Mouse (Mus musculus): Measurements from ENCODE around the gene Gipc3. TPM values are rescaled to one million over a fixed set of nuclear protein-coding genes. Genes with fewer than 3 reads are reported as not detected.
A peak's percentile ranks its signal among the peaks of the same experiment; 100 is the strongest.

Gene Gipc3
- polyA plus RNA-seq, 1 experiment from 2014 or later, result 0.04 TPM

DNA sequence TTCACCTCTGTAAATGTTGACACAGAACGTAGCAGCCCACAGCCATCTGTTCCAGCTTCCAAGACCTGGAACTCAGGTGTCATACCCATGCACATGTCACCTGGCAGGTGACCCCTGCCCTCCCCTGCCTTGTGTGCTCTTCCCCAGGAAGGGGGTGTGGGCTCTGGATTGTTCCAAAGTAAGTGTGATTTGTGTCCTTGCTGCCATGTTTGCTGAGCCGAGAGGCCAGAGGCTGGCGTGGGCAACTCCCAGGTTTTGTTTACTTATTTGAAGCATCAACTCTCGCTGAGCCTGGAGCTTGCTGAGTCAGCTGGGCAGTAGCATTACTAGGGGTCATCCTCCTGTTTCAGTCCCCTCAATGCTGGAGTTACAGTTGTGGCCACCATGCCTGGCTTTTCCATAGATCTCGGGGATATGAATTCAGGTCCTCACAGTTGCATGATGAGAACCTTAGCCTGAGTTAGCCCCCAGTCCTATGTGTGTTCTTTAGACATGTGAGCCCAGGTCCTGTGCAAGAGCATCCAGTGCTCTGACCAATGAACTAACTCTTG is 45.5 kb upstream of the Gipc3 start, which contains the start of gene Gm48552:
Gm48552 (plus strand) TSS at position 501 of the 551 bp plus-strand sequence.
- Histone ChIP-seq H3K27ac (ENCODE audit: low read depth, low read length) (no peak within 1 kb of the TSS), H3K4me3 (ENCODE audit: low read depth, low read length) (no peak within 1 kb of the TSS), H3K27me3 (replicated peaks; ENCODE audit: control insufficient read depth, insufficient read depth, low read length) (no peaks in the 10 kb centered on the region), H3K9me3 (ENCODE audit: control insufficient read depth) (no peaks in the 10 kb centered on the region), H3K36me3 (ENCODE audit: control insufficient read depth, insufficient read depth) (peaks cover 34% of the 10 kb centered on the region), H3K4me1 (replicated peaks; ENCODE audit: control insufficient read depth, insufficient read depth, low read length) (peaks cover 3% of the 10 kb centered on the region; the same call in 1 of the 2 replicates), H3K4me2 (replicated peaks; ENCODE audit: low read depth) (no peak within 1 kb of the TSS), H3K9ac (ENCODE audit: low read depth, low read length) (no peak within 1 kb of the TSS; the same call in 1 of the 2 replicates)
- no peak for ATAC-seq
- TF ChIP-seq CTCF (IDR thresholded peaks at IDR 0.05; ENCODE audit: low read depth), result no peak
- WGBS, result 47% methylated on average over 5 of the region's 5 CpGs

DNA sequence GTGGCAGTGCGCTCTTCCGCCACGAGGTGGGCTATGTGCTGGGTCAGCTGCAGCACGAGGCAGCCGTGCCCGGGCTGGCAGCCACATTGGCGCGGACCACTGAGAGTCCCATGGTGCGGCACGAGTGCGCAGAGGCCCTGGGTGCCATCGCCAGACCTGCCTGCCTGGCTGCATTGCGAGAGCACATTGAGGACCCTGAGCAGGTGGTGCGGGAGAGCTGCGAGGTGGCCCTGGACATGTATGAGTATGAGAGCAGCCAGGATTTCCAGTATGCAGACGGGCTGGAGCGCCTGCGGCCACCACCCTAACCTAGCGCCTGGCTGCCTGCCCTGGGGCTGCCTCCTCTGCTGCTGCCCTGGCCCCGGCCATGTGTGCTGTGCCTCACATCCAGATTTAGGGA is 44.6 kb upstream of the Gipc3 start:
- Histone ChIP-seq H3K36me3 (ENCODE audit: control insufficient read depth, insufficient read depth) (peaks cover 34% of the 10 kb centered on the region), H3K27me3 (replicated peaks; ENCODE audit: control insufficient read depth, insufficient read depth, low read length) (no peaks in the 10 kb centered on the region), H3K9me3 (ENCODE audit: control insufficient read depth) (no peaks in the 10 kb centered on the region), H3K4me2 (replicated peaks; ENCODE audit: low read depth) (no peak overlapping the region), H3K4me1 (replicated peaks; ENCODE audit: control insufficient read depth, insufficient read depth, low read length) (peaks cover 3% of the 10 kb centered on the region; the same call in 1 of the 2 replicates), H3K4me3 (ENCODE audit: low read depth, low read length) (no peak overlapping the region), H3K9ac (ENCODE audit: low read depth, low read length) (no peak overlapping the region), H3K27ac (ENCODE audit: low read depth, low read length) (0 out of 2 replicates have a peak overlapping the region, but pooled peaks have one; percentile 4)
- WGBS, result 93% methylated on average over 20 of the region's 20 CpGs
- TF ChIP-seq CTCF (IDR thresholded peaks at IDR 0.05; ENCODE audit: low read depth), result no peak
- no peak for ATAC-seq

DNA sequence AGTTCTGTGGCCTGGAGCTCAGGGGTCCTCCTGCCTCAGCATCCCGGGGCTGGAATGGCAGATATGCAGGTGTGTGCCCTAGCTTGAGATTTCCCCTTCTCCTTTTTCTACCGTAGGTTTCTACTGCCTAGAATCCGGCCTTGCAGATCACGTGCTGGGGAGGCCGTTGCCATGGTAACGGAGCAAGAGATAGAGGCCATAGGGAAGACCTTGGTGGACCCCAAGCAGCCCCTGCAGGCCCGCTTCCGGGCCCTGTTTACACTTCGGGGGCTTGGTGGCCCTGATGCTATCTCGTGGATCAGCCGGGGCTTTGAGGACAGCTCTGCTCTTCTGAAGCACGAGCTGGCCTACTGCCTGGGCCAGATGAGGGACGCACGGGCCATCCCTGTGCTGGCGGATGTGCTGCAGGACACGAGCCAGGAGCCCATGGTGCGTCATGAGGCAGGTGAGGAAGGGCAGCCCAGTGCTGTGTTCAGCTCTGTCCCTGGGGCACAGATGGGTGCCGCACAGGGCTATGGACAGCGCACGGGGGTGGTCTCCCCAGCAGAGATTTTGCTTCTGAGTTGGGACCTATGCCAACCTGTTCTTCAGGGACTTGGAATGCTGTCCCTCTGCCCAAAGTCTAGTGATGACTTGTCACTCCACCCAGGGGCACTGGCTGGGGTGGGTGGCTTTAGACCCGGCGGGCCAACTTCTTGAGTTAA is 42.7 kb upstream of the Gipc3 start:
- peak overlapping the region; percentile 81; the same call in 1 of the 2 replicates for H3K4me3 ChIP-seq (ENCODE audit: low read depth, low read length)
- no peaks in the 10 kb centered on the region for H3K27me3 ChIP-seq (replicated peaks; ENCODE audit: control insufficient read depth, insufficient read depth, low read length)
- H3K36me3 ChIP-seq (ENCODE audit: control insufficient read depth, insufficient read depth), result peaks cover 30% of the 10 kb centered on the region
- no peak for TF ChIP-seq CTCF (IDR thresholded peaks at IDR 0.05; ENCODE audit: low read depth)
- WGBS, result 61% methylated on average over 22 of the region's 22 CpGs
- H3K27ac ChIP-seq (ENCODE audit: low read depth, low read length), result no peak overlapping the region
- H3K4me2 ChIP-seq (replicated peaks; ENCODE audit: low read depth), result peak overlapping the region; percentile 76
- H3K9ac ChIP-seq (ENCODE audit: low read depth, low read length), result peak overlapping the region; percentile 76; the same call in 1 of the 2 replicates
- H3K4me1 ChIP-seq (replicated peaks; ENCODE audit: control insufficient read depth, insufficient read depth, low read length), result 0 out of 2 replicates have a peak, but pooled peaks cover 3% of the 10 kb centered on the region
- H3K9me3 ChIP-seq (ENCODE audit: control insufficient read depth), result no peaks in the 10 kb centered on the region
- ATAC-seq, result no peak

DNA sequence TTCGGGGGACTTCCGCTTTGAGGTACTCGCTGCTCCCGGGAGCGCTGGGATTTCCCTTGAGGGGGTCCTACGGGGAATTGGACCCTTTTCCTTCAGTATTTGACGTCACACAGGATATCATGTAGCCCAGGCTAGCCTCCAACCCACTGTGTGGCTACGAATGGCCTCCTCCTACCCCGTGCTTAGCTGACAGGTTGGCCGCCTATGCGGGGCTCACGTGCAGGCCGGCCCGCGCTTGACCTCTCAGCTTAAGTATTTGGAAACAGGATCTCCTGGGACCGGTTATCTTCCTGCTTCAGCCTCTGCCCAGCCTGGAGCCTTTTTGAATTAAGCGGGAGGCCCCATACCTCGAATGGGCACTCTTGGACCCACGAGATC is 41.5 kb upstream of the Gipc3 start:
- 0% methylated on average over 19 of the region's 19 CpGs for WGBS

DNA sequence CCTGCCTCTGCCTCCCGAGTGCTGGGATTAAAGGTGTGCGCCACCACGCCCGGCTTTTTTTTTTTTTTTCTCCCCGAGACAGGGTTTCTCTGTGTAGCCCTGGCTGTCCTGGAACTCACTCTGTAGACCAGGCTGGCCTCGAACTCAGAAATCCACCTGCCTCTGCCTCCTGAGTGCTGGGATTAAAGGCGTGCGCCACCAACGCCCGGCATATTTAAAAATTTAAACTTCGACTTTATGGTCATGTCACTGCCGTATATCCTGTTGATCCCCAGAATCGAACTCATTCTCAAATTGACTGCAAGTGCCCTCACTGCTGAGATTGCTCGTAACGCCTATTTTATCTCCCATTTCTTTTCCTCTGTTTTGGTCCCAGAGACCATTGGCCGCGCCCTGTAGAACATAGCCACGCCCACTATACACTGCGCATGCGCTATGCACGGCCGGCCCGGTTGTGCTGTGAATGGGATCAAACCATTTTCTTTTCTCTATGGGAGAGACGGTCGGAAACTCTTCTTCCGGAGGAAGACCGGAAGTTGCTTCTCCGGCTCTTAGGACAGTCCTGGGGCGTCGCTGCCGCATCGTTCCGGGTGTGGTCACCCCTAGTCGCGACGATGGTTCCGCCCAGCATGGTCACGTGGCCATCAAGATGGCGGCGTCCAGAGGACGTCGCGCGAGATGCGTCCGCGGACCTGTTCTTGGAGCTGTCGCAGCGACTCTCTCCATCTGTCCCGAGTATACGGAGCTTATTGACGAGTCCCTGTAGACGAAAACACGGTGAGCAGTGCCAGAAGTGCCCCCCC is 40.9 kb upstream of the Gipc3 start, which contains the start of the genes Dohh and Gm48551:
Dohh (plus strand) TSS at position 627 of the 803 bp plus-strand sequence.
Gm48551 (plus strand) TSS at position 665 of the 803 bp plus-strand sequence.
- H3K9ac ChIP-seq (ENCODE audit: low read depth, low read length), result peak within 1 kb of the TSS; percentile 76
- peaks cover 30% of the 10 kb centered on the region for H3K36me3 ChIP-seq (ENCODE audit: control insufficient read depth, insufficient read depth)
- H3K4me3 ChIP-seq (ENCODE audit: low read depth, low read length), result peak within 1 kb of the TSS; percentile 81
- H3K9me3 ChIP-seq (ENCODE audit: control insufficient read depth), result no peaks in the 10 kb centered on the region
- peak within 1 kb of the TSS; percentile 76 for H3K4me2 ChIP-seq (replicated peaks; ENCODE audit: low read depth)
- H3K27me3 ChIP-seq (replicated peaks; ENCODE audit: control insufficient read depth, insufficient read depth, low read length), result no peaks in the 10 kb centered on the region
- 0 out of 2 replicates have a peak, but pooled peaks cover 3% of the 10 kb centered on the region for H3K4me1 ChIP-seq (replicated peaks; ENCODE audit: control insufficient read depth, insufficient read depth, low read length)
- peak within 1 kb of the TSS; percentile 82 for H3K27ac ChIP-seq (ENCODE audit: low read depth, low read length)
- peak; percentile 90 for ATAC-seq
- TF ChIP-seq CTCF (IDR thresholded peaks at IDR 0.05; ENCODE audit: low read depth), result peak; percentile 12; the same call in 1 of the 2 replicates
- WGBS, result 3% methylated on average over 51 of the region's 54 CpGs

More for the DNA sequence above, 41.5 kb upstream of the Gipc3 start:
- Histone ChIP-seq H3K9ac (ENCODE audit: low read depth, low read length) (peak overlapping the region; percentile 76), H3K4me2 (replicated peaks; ENCODE audit: low read depth) (peak overlapping the region; percentile 76), H3K4me1 (replicated peaks; ENCODE audit: control insufficient read depth, insufficient read depth, low read length) (0 out of 2 replicates have a peak, but pooled peaks cover 3% of the 10 kb centered on the region), H3K4me3 (ENCODE audit: low read depth, low read length) (peak overlapping the region; percentile 81), H3K36me3 (ENCODE audit: control insufficient read depth, insufficient read depth) (peaks cover 30% of the 10 kb centered on the region), H3K27me3 (replicated peaks; ENCODE audit: control insufficient read depth, insufficient read depth, low read length) (no peaks in the 10 kb centered on the region), H3K9me3 (ENCODE audit: control insufficient read depth) (no peaks in the 10 kb centered on the region), H3K27ac (ENCODE audit: low read depth, low read length) (peak overlapping the region; percentile 82)
- ATAC-seq, result peak; percentile 12; the same call in 1 of the 2 replicates
- TF ChIP-seq CTCF (IDR thresholded peaks at IDR 0.05; ENCODE audit: low read depth), result peak; percentile 1; the same call in 1 of the 2 replicates

Measured in intestine, postnatal 0 days (tissue).